ENCODE assay signal across 9 mouse cellular contexts in the genomic region with DNA sequence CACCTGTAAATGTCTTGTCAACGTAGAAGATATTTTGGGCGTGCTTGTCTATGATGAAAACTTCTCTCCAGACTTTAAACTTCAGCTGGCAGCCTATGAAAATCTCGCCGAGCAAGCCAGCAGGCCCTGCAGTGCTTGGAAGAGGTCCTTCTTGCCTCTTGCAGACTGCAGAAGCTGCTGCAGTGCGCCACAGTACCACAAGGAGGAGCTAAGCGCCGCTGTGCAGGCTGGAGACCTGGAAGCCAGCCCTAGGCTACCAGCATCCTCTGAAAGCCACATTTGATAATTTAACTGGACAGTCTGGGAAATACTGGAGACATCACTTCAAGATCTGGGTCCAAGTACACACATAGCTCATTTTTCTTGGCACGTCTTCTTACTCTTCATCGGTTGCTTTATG. TPM values are rescaled to one million over a fixed set of nuclear protein-coding genes. Genes with fewer than 3 reads are reported as not detected.
A peak's percentile ranks its signal among the peaks of the same experiment; 100 is the strongest.
DNase-seq lines count a peak whose midpoint lies in the region; ATAC-seq and TF ChIP-seq lines count a peak whose summit lies in the region.
"Had no signal": no experiment of that assay in that cellular context is flagged by ENCODE, and none has a peak within 500 bp of the region (broad histone marks: within the 10 kb centered on the region; RNA-seq: fewer than 3 reads in every experiment).

No protein-coding gene starts in this region.

- H3K27me3 ChIP-seq in heart, embryonic 16.5 days (ENCODE audit: control insufficient read depth, insufficient read depth, low read length) = no peaks in the 10 kb centered on the region
- no peaks in the 10 kb centered on the region for H3K27me3 ChIP-seq in thymus, adult 2 months (ENCODE audit: control insufficient read depth, insufficient read depth, low read length)

- peak; percentile 90 for ATAC-seq in erythroblast, adult 5-6 weeks (replicated peaks; ENCODE audit: low FRiP score, poor library complexity, severe bottlenecking)
- peak; percentile 60; the same call in 1 of the 2 replicates for ATAC-seq in heart, embryonic 16.5 days (replicated peaks; ENCODE audit: extremely low read depth, insufficient read depth, low FRiP score)

- H3K4me1 ChIP-seq in bone marrow, adult 2 months (ENCODE audit: control insufficient read depth, insufficient read depth, low read length) = no peaks in the 10 kb centered on the region
- H3K4me1 ChIP-seq in heart, embryonic 16.5 days (ENCODE audit: control insufficient read depth, insufficient read depth, low read length) = no peaks in the 10 kb centered on the region
- H3K4me1 ChIP-seq in olfactory bulb, adult 2 months (ENCODE audit: control insufficient read depth, insufficient read depth, low read length) = no peaks in the 10 kb centered on the region
- no peaks in the 10 kb centered on the region; the same call in 1 of the 2 replicates for H3K4me1 ChIP-seq in thymus, adult 2 months (replicated peaks; ENCODE audit: control insufficient read depth, insufficient read depth, low read length)

- DNase-seq in CD8-positive naive resting alpha-beta T cell, adult 2 months (ENCODE audit: low read depth in 2 of 2, low spot score in 2 of 2) = peak; percentile 63 to 72
- DNase-seq in kidney, postnatal 25 days = peak; percentile 84 to 92
- DNase-seq in lung, adult 18-20 months = peak; percentile 63 to 77
- DNase-seq in thymus, adult 2 months = peak; percentile 82

- no peak overlapping the region for H3K27ac ChIP-seq in bone marrow, adult 2 months (ENCODE audit: control insufficient read depth, insufficient read depth, low read depth, low read length, poor library complexity)
- no peak overlapping the region for H3K27ac ChIP-seq in heart, embryonic 16.5 days (ENCODE audit: low read length)
- no peak overlapping the region for H3K27ac ChIP-seq in olfactory bulb, adult 2 months (ENCODE audit: insufficient read depth, low read depth, low read length)
- no peak overlapping the region for H3K27ac ChIP-seq in thymus, adult 2 months (ENCODE audit: control insufficient read depth, insufficient read depth, low read length)

- no peak for TF ChIP-seq POLR2A in bone marrow, adult 2 months (IDR thresholded peaks at IDR 0.05; ENCODE audit: borderline replicate concordance, control insufficient read depth, low read depth, low read length)
- TF ChIP-seq POLR2A in olfactory bulb, adult 2 months (IDR thresholded peaks at IDR 0.05; ENCODE audit: insufficient read depth, low read depth, low read length) = no peak
- TF ChIP-seq POLR2A in thymus, adult 2 months (IDR thresholded peaks at IDR 0.05; ENCODE audit: control insufficient read depth, extremely low read depth, insufficient read depth, low read length, poor library complexity) = no peak

- WGBS in bone marrow, adult 2 months = 15% methylated on average over 9 of the region's 9 CpGs
- WGBS in heart, embryonic 16.5 days = 11% methylated on average over 9 of the region's 9 CpGs
- WGBS in olfactory bulb, adult 2 months = 19% methylated on average over 9 of the region's 9 CpGs
- 20% methylated on average over 9 of the region's 9 CpGs for whole genome bisulfite sequencing in thymus, adult 2 months

- H3K4me2 ChIP-seq in heart, embryonic 16.5 days (ENCODE audit: low read depth, low read length) = no peak overlapping the region

- TF ChIP-seq CTCF in bone marrow, adult 2 months (IDR thresholded peaks at IDR 0.05; ENCODE audit: control insufficient read depth, insufficient read depth, low read length) = peak; percentile 91
- TF ChIP-seq CTCF in olfactory bulb, adult 2 months (IDR thresholded peaks at IDR 0.05; ENCODE audit: insufficient read depth, low read depth, low read length) = peak; percentile 92
- TF ChIP-seq CTCF in thymus, adult 2 months (IDR thresholded peaks at IDR 0.05; ENCODE audit: borderline replicate concordance, control insufficient read depth, extremely low read depth, insufficient read depth, low read length, poor library complexity) = peak; percentile 92

- no peak overlapping the region for H3K4me3 ChIP-seq in bone marrow, adult 2 months (replicated peaks; ENCODE audit: control insufficient read depth, low read depth, low read length)
- no peak overlapping the region for H3K4me3 ChIP-seq in heart, embryonic 16.5 days (ENCODE audit: low read length)
- no peak overlapping the region for H3K4me3 ChIP-seq in olfactory bulb, adult 2 months (ENCODE audit: insufficient read depth, low read depth, low read length)
- no peak overlapping the region for H3K4me3 ChIP-seq in thymus, adult 2 months (ENCODE audit: control insufficient read depth, insufficient read depth, low read length)
- H3K4me3 ChIP-seq: erythroblast, embryonic 14.5 days had no signal

- no peak overlapping the region for H3K9ac ChIP-seq in heart, embryonic 16.5 days (ENCODE audit: low read length)

- H3K36me3 ChIP-seq in heart, embryonic 16.5 days (ENCODE audit: control insufficient read depth, insufficient read depth) = no peaks in the 10 kb centered on the region
- no peaks in the 10 kb centered on the region for H3K36me3 ChIP-seq in thymus, adult 2 months (ENCODE audit: control insufficient read depth, insufficient read depth, low read length)

- no peaks in the 10 kb centered on the region for H3K9me3 ChIP-seq in heart, embryonic 16.5 days (replicated peaks; ENCODE audit: control insufficient read depth, low read length)

RNA-seq across cellular contexts. Expression of gene Arl8b, which starts 10.0 kb away (rescaled TPM):
- polyA plus RNA-seq in bone marrow, adult 2 months (2011; ENCODE audit: insufficient read depth, insufficient read length, low replicate concordance, missing spikeins) = 12.9 and 15.7 TPM in 2 replicates
- total RNA-seq in erythroblast, adult 5-6 weeks (2015; ENCODE audit: low replicate concordance) = 33.0 and 44.3 TPM in 2 replicates
- total RNA-seq in erythroblast, adult 5-6 weeks (2017; ENCODE audit: low replicate concordance) = 11.6 and 19.3 TPM in 2 replicates
- 65.3 and 72.5 TPM in 2 replicates for polyA plus RNA-seq in heart, embryonic 16.5 days (2015; fragmentation: Nextera tagmentation; extraction: Ambion mirVana)
- not detected in 2 replicates for polyA plus RNA-seq in olfactory bulb, adult 2 months (2012; ENCODE audit: insufficient read depth, insufficient read length, low replicate concordance, missing spikeins)
- 22.1 and 22.3 TPM in 2 replicates for polyA plus RNA-seq in thymus, adult 2 months (2012; rRNA removed)

RNA-seq across cellular contexts. Expression of gene Edem1, which starts 55.5 kb away (rescaled TPM):
- 36.5 and 66.4 TPM in 2 replicates for polyA plus RNA-seq in bone marrow, adult 2 months (2011; ENCODE audit: insufficient read depth, insufficient read length, low replicate concordance, missing spikeins)
- total RNA-seq in erythroblast, adult 5-6 weeks (2015; ENCODE audit: low replicate concordance) = 16.7 and 21.7 TPM in 2 replicates
- 19.3 and 25.6 TPM in 2 replicates for total RNA-seq in erythroblast, adult 5-6 weeks (2017; ENCODE audit: low replicate concordance)
- 15.8 and 24.9 TPM in 2 replicates for polyA plus RNA-seq in heart, embryonic 16.5 days (2015; fragmentation: Nextera tagmentation; extraction: Ambion mirVana)
- polyA plus RNA-seq in olfactory bulb, adult 2 months (2012; ENCODE audit: insufficient read depth, insufficient read length, low replicate concordance, missing spikeins) = 240 and 915 TPM in 2 replicates
- polyA plus RNA-seq in thymus, adult 2 months (2012; rRNA removed) = 241 and 286 TPM in 2 replicates
